ENCODE assay signal across 10 mouse cellular contexts in the genomic region with DNA sequence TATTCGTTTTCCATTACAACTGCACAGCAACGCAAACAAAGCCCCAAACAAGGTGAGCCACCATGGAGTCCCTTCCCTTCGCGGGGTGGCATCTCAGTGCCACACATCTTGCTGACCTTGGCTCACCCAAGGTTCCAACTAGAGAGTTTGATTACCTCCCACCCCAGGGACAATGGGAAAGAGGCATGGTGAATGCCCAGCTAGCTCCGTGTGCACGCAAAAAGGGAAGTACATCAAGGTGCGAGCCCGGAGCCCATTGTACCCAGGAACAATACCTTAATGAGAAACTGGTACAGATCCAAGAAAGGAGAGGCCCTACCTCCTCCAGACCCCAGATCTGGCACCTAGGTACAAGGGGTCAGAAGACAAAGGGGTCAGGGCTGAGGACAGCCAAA. TPM values are rescaled to one million over a fixed set of nuclear protein-coding genes. Genes with fewer than 3 reads are reported as not detected.
DNase-seq lines count a peak whose midpoint lies in the region; ATAC-seq and TF ChIP-seq lines count a peak whose summit lies in the region.
"Had no signal": no experiment of that assay in that cellular context is flagged by ENCODE, and none has a peak within 500 bp of the region (broad histone marks: within the 10 kb centered on the region; RNA-seq: fewer than 3 reads in every experiment).

No protein-coding gene starts in this region.

- peaks cover 6% of the 10 kb centered on the region; the same call in 1 of the 2 replicates for H3K4me1 ChIP-seq in spleen, adult 2 months (ENCODE audit: control insufficient read depth, insufficient read depth, insufficient read length)
- H3K4me1 ChIP-seq in liver, embryonic 13.5 days (replicated peaks), result peaks cover 18% of the 10 kb centered on the region
- peaks cover 19% of the 10 kb centered on the region for H3K4me1 ChIP-seq in stomach, postnatal 0 days (replicated peaks; ENCODE audit: control insufficient read depth, insufficient read depth)

- no peak for TF ChIP-seq EP300 in stomach, postnatal 0 days (optimal IDR thresholded peaks at IDR 0.05)

- ATAC-seq in liver, embryonic 13.5 days (ENCODE audit: low read depth), result no peak
- no peak for ATAC-seq in stomach, postnatal 0 days (ENCODE audit: low FRiP score, low TSS enrichment)

- no peak overlapping the region for H3K9ac ChIP-seq in liver, embryonic 13.5 days
- no peak overlapping the region for H3K9ac ChIP-seq in stomach, postnatal 0 days (ENCODE audit: low read length)

- peak overlapping the region; percentile 41 for H3K4me2 ChIP-seq in liver, embryonic 13.5 days
- peak overlapping the region; percentile 12; the same call in 1 of the 2 replicates for H3K4me2 ChIP-seq in stomach, postnatal 0 days (replicated peaks; ENCODE audit: low read depth)

- TF ChIP-seq POLR2A in spleen, adult 2 months (IDR thresholded peaks at IDR 0.05; ENCODE audit: low read depth, low read length), result no peak

- H3K27me3 ChIP-seq in spleen, adult 2 months (ENCODE audit: control insufficient read depth, insufficient read depth, low read length), result no peaks in the 10 kb centered on the region
- H3K27me3 ChIP-seq in liver, embryonic 13.5 days, result peaks cover 29% of the 10 kb centered on the region
- H3K27me3 ChIP-seq in stomach, postnatal 0 days (ENCODE audit: control insufficient read depth, insufficient read depth, low read length), result no peaks in the 10 kb centered on the region

- H3K9me3 ChIP-seq in liver, embryonic 13.5 days (replicated peaks), result no peaks in the 10 kb centered on the region
- H3K9me3 ChIP-seq in stomach, postnatal 0 days (ENCODE audit: control insufficient read depth, low read length), result no peaks in the 10 kb centered on the region

- no peaks in the 10 kb centered on the region for H3K36me3 ChIP-seq in spleen, adult 2 months (ENCODE audit: control insufficient read depth, insufficient read depth, low read length)
- H3K36me3 ChIP-seq in liver, embryonic 13.5 days, result no peaks in the 10 kb centered on the region
- H3K36me3 ChIP-seq in stomach, postnatal 0 days (ENCODE audit: control insufficient read depth, insufficient read depth, low read length), result no peaks in the 10 kb centered on the region

- DNase-seq in gastrocnemius, adult 2 months, result no peak
- no peak for DNase-seq in gastrocnemius, postnatal 10 days
- DNase-seq in spleen, adult 2 months (ENCODE audit: low read depth in 1 of 2, low spot score in 2 of 2), result no peak
- DNase-seq in spleen, postnatal 14 days (ENCODE audit: low spot score in 2 of 2), result no peak
- DNase-seq in liver, embryonic 13.5 days, result no peak
- DNase-seq in stomach, postnatal 0 days (ENCODE audit: low spot score), result no peak
- DNase-seq in spleen, adult 12 weeks (ENCODE audit: low spot score), result no peak
- DNase-seq in kidney, postnatal 36 days, result no peak
- DNase-seq: cerebellum, adult 11 months had no signal

- intact Hi-C loops in gastrocnemius, adult 2 months (cut with DNase I), result no loop called here

- 26% methylated on average over 8 of the region's 8 CpGs for WGBS in spleen, adult 2 months
- 23% methylated on average over 8 of the region's 8 CpGs for WGBS in liver, embryonic 13.5 days (ENCODE audit: insufficient replicate concordance)
- 29% methylated on average over 8 of the region's 8 CpGs for WGBS in stomach, postnatal 0 days

- H3K4me3 ChIP-seq in gastrocnemius, adult 2 months, result no peak overlapping the region
- peak overlapping the region; percentile 29; the same call in 1 of the 2 replicates for H3K4me3 ChIP-seq in spleen, adult 2 months (ENCODE audit: extremely low read depth, insufficient read depth, insufficient read length)
- no peak overlapping the region for H3K4me3 ChIP-seq in liver, embryonic 13.5 days (replicated peaks)
- H3K4me3 ChIP-seq in stomach, postnatal 0 days (ENCODE audit: low read depth, low read length), result no peak overlapping the region
- H3K4me3 ChIP-seq: layer of hippocampus, adult 2 months had no signal

- peak overlapping the region; percentile 51 for H3K27ac ChIP-seq in gastrocnemius, adult 2 months
- H3K27ac ChIP-seq in spleen, adult 2 months (ENCODE audit: insufficient read depth, low read length), result no peak overlapping the region
- H3K27ac ChIP-seq in liver, embryonic 13.5 days, result no peak overlapping the region
- no peak overlapping the region for H3K27ac ChIP-seq in stomach, postnatal 0 days (replicated peaks)
- H3K27ac ChIP-seq: layer of hippocampus, adult 2 months had no signal

- no peak for TF ChIP-seq CTCF in gastrocnemius, adult 2 months (IDR thresholded peaks at IDR 0.05)
- TF ChIP-seq CTCF in spleen, adult 2 months (IDR thresholded peaks at IDR 0.05; ENCODE audit: extremely low read depth, insufficient read depth, insufficient read length, insufficient replicate concordance), result no peak
- no peak for TF ChIP-seq CTCF in stomach, postnatal 0 days (IDR thresholded peaks at IDR 0.05; ENCODE audit: low read depth)

RNA-seq across cellular contexts. Expression of gene Atp2a2, which starts 12.1 kb away (rescaled TPM):
- 100 to 1,000 TPM; 387 to 963 TPM for total RNA-seq in gastrocnemius, adult 2 months (2021)
- 100 to 1,000 TPM; 156 to 181 TPM for total RNA-seq in gastrocnemius, postnatal 10 days (2021)
- 23.7 and 31.5 TPM in 2 replicates for polyA plus RNA-seq in spleen, adult 2 months (2012; rRNA removed)
- 14.1 and 17.1 TPM in 2 replicates for polyA plus RNA-seq in liver, embryonic 13.5 days (2015; fragmentation: Nextera tagmentation; extraction: Ambion mirVana)
- 24.0 and 27.0 TPM in 2 replicates for polyA plus RNA-seq in stomach, postnatal 0 days (2015; fragmentation: Nextera tagmentation; extraction: Ambion mirVana)
